Mouse (Mus musculus) thymus, adult 2 months (tissue): ENCODE results near the gene Evc2.

ENCODE experiments used
- CTCF ChIP-seq: fragments of 200-500 bp; IDR thresholded peaks from 2 replicates; pipeline ENCODE4 v1.5.1; 2012; ENCODE audit warnings: mild to moderate bottlenecking, control low read depth, low read length, moderate library complexity, borderline replicate concordance; ENCODE audit not compliant: control insufficient read depth, poor library complexity, insufficient read depth; ENCODE audit errors: extremely low read depth
- POLR2A ChIP-seq: fragments of 200-500 bp; IDR thresholded peaks from 2 replicates; pipeline ENCODE4 v1.6.1; 2012; ENCODE audit warnings: mild to moderate bottlenecking, low read length, control low read depth, moderate library complexity; ENCODE audit not compliant: control insufficient read depth, poor library complexity, insufficient read depth; ENCODE audit errors: extremely low read depth

- TF ChIP-seq POLR2A (no peak), CTCF (no peak)
Observed at GRCm38 (mm10) chr5:37383570-37383969, 45.3 kb downstream of the Evc2 start.
